Mouse (Mus musculus): ENCODE data around the gene Trappc10. TPM values are rescaled to one million over a fixed set of nuclear protein-coding genes. Genes with fewer than 3 reads are reported as not detected.

The Trappc10 gene
- polyA plus RNA-seq, 1 experiment: 96.0 TPM

- peaks cover 9% of the 10 kb centered on the region for H3K4me1 ChIP-seq (replicated peaks; ENCODE audit: control insufficient read depth, insufficient read depth, low read length)
- H3K4me3 ChIP-seq (ENCODE audit: control insufficient read depth, insufficient read depth, low read length): no peak overlapping the region
- DNase-seq: no peak
- TF ChIP-seq CTCF (IDR thresholded peaks at IDR 0.05; ENCODE audit: borderline replicate concordance, control insufficient read depth, extremely low read depth, insufficient read depth, low read length, poor library complexity) (no peak), POLR2A (IDR thresholded peaks at IDR 0.05; ENCODE audit: control insufficient read depth, extremely low read depth, insufficient read depth, low read length, poor library complexity) (no peak)
- WGBS: 74% methylated on average over 3 of the region's 3 CpGs
- H3K27ac ChIP-seq (ENCODE audit: control insufficient read depth, insufficient read depth, low read length): no peak overlapping the region
- no peaks in the 10 kb centered on the region for H3K27me3 ChIP-seq (ENCODE audit: control insufficient read depth, insufficient read depth, low read length)
- H3K36me3 ChIP-seq (ENCODE audit: control insufficient read depth, insufficient read depth, low read length): peaks cover 14% of the 10 kb centered on the region
These were observed 60.9 kb downstream of the Trappc10 start for GRCm38 (mm10) chr10:78183577-78183976.

- 96% methylated on average over 17 of the region's 17 CpGs for whole genome bisulfite sequencing
- H3K36me3 ChIP-seq (ENCODE audit: control insufficient read depth, insufficient read depth, low read length): peaks cover 7% of the 10 kb centered on the region; the same call in 1 of the 2 replicates
These were observed 62.1 kb downstream of the Trappc10 start for GRCm38 (mm10) chr10:78182321-78182720.

DNA sequence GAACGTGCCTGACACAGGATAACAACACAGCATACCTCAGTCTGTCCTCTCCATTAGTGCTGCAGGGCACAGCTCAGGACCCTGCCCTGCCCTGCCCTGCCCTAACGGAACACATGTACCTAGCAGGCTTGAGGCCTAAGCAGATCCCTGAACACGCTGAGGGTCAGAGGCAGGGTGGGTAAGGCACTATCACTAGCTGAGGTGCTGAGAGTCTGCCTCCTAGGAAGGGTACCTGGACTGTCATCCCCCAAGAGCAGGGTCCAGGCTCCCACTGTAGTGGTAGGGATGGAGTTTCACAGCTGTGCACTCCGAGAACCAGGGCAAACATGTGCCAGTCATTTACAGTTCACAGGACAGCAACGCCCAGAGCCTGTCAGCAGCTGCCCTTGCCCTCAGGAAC is 70.0 kb downstream of the Trappc10 start:
- Histone ChIP-seq H3K4me3 (ENCODE audit: control insufficient read depth, insufficient read depth, low read length) (no peak overlapping the region), H3K36me3 (ENCODE audit: control insufficient read depth, insufficient read depth, low read length) (peaks cover 7% of the 10 kb centered on the region; the same call in 1 of the 2 replicates), H3K27ac (ENCODE audit: control insufficient read depth, insufficient read depth, low read length) (no peak overlapping the region), H3K4me1 (replicated peaks; ENCODE audit: control insufficient read depth, insufficient read depth, low read length) (peaks cover 4% of the 10 kb centered on the region), H3K27me3 (ENCODE audit: control insufficient read depth, insufficient read depth, low read length) (no peaks in the 10 kb centered on the region)
- no peak for DNase-seq
- TF ChIP-seq POLR2A (IDR thresholded peaks at IDR 0.05; ENCODE audit: control insufficient read depth, extremely low read depth, insufficient read depth, low read length, poor library complexity) (no peak), CTCF (IDR thresholded peaks at IDR 0.05; ENCODE audit: borderline replicate concordance, control insufficient read depth, extremely low read depth, insufficient read depth, low read length, poor library complexity) (no peak)
- WGBS: 96% methylated on average over 5 of the region's 5 CpGs

More at GRCm38 (mm10) chr10:78182321-78182720, 62.1 kb downstream of the Trappc10 start:
- Histone ChIP-seq H3K27ac (ENCODE audit: control insufficient read depth, insufficient read depth, low read length) (no peak overlapping the region), H3K27me3 (ENCODE audit: control insufficient read depth, insufficient read depth, low read length) (no peaks in the 10 kb centered on the region), H3K4me1 (replicated peaks; ENCODE audit: control insufficient read depth, insufficient read depth, low read length) (peaks cover 9% of the 10 kb centered on the region), H3K4me3 (ENCODE audit: control insufficient read depth, insufficient read depth, low read length) (no peak overlapping the region)
- DNase-seq: no peak
- no peak for TF ChIP-seq POLR2A (IDR thresholded peaks at IDR 0.05; ENCODE audit: control insufficient read depth, extremely low read depth, insufficient read depth, low read length, poor library complexity)
- no peak for TF ChIP-seq CTCF (IDR thresholded peaks at IDR 0.05; ENCODE audit: borderline replicate concordance, control insufficient read depth, extremely low read depth, insufficient read depth, low read length, poor library complexity)

GRCm38 (mm10) chr10:78171581-78171980 is 72.9 kb downstream of the Trappc10 start:
- Histone ChIP-seq H3K36me3 (ENCODE audit: control insufficient read depth, insufficient read depth, low read length) (peaks cover 4% of the 10 kb centered on the region; the same call in 1 of the 2 replicates), H3K27ac (ENCODE audit: control insufficient read depth, insufficient read depth, low read length) (no peak overlapping the region), H3K27me3 (ENCODE audit: control insufficient read depth, insufficient read depth, low read length) (no peaks in the 10 kb centered on the region), H3K4me1 (replicated peaks; ENCODE audit: control insufficient read depth, insufficient read depth, low read length) (peaks cover 13% of the 10 kb centered on the region), H3K4me3 (ENCODE audit: control insufficient read depth, insufficient read depth, low read length) (no peak overlapping the region)
- no peak for TF ChIP-seq CTCF (IDR thresholded peaks at IDR 0.05; ENCODE audit: borderline replicate concordance, control insufficient read depth, extremely low read depth, insufficient read depth, low read length, poor library complexity)
- TF ChIP-seq POLR2A (IDR thresholded peaks at IDR 0.05; ENCODE audit: control insufficient read depth, extremely low read depth, insufficient read depth, low read length, poor library complexity): no peak
- no peak for DNase-seq
- WGBS: 92% methylated on average over 9 of the region's 9 CpGs

- no peaks in the 10 kb centered on the region for H3K27me3 ChIP-seq (ENCODE audit: control insufficient read depth, insufficient read depth, low read length)
- peaks cover 13% of the 10 kb centered on the region for H3K4me1 ChIP-seq (replicated peaks; ENCODE audit: control insufficient read depth, insufficient read depth, low read length)
- H3K27ac ChIP-seq (ENCODE audit: control insufficient read depth, insufficient read depth, low read length): no peak overlapping the region
- peaks cover 4% of the 10 kb centered on the region; the same call in 1 of the 2 replicates for H3K36me3 ChIP-seq (ENCODE audit: control insufficient read depth, insufficient read depth, low read length)
- TF ChIP-seq POLR2A (IDR thresholded peaks at IDR 0.05; ENCODE audit: control insufficient read depth, extremely low read depth, insufficient read depth, low read length, poor library complexity): no peak
- no peak for TF ChIP-seq CTCF (IDR thresholded peaks at IDR 0.05; ENCODE audit: borderline replicate concordance, control insufficient read depth, extremely low read depth, insufficient read depth, low read length, poor library complexity)
- 89% methylated on average over 7 of the region's 7 CpGs for WGBS
- no peak for DNase-seq
- no peak overlapping the region for H3K4me3 ChIP-seq (ENCODE audit: control insufficient read depth, insufficient read depth, low read length)
These were observed 73.4 kb downstream of the Trappc10 start for GRCm38 (mm10) chr10:78171057-78171456.

DNA sequence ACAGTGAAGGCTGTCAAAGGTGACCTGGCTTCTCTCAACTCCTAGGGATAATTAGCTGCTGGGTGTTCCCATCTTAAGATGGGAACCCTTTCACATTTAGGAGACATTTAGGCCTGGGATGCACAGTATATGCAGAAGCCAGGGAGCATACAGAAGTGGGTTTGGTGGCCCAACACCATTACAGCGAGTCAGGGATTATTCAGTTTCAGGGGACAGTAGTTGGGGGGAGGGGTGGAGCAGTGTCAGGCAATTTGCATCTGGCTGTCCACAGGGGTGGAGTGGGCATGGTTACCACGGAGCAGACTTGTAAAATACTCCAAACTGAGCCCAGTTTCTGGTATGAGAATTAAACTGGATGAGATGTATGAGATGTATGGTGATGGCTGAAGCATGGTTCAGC is 74.0 kb downstream of the Trappc10 start:
- Histone ChIP-seq H3K27ac (ENCODE audit: control insufficient read depth, insufficient read depth, low read length) (no peak overlapping the region), H3K27me3 (ENCODE audit: control insufficient read depth, insufficient read depth, low read length) (no peaks in the 10 kb centered on the region), H3K4me1 (replicated peaks; ENCODE audit: control insufficient read depth, insufficient read depth, low read length) (peaks cover 13% of the 10 kb centered on the region), H3K36me3 (ENCODE audit: control insufficient read depth, insufficient read depth, low read length) (peaks cover 4% of the 10 kb centered on the region; the same call in 1 of the 2 replicates), H3K4me3 (ENCODE audit: control insufficient read depth, insufficient read depth, low read length) (no peak overlapping the region)
- DNase-seq: no peak
- no peak for TF ChIP-seq CTCF (IDR thresholded peaks at IDR 0.05; ENCODE audit: borderline replicate concordance, control insufficient read depth, extremely low read depth, insufficient read depth, low read length, poor library complexity)
- no peak for TF ChIP-seq POLR2A (IDR thresholded peaks at IDR 0.05; ENCODE audit: control insufficient read depth, extremely low read depth, insufficient read depth, low read length, poor library complexity)
- WGBS: 74% methylated on average over 2 of the region's 2 CpGs

All from thymus, adult 2 months (tissue).